Mouse (Mus musculus): Measurements from ENCODE around the gene Fam13a. TPM values are rescaled to one million over a fixed set of nuclear protein-coding genes. Genes with fewer than 3 reads are reported as not detected.

The Fam13a gene
- total RNA-seq, 2 experiments from 2014 or later, result 11.4 to 14.5 TPM

- no peak for DNase-seq (ENCODE audit: low spot score in 2 of 2)
Observed at GRCm38 (mm10) chr6:58894994-58895393, 129.4 kb downstream of the Fam13a start.

GRCm38 (mm10) chr6:58893307-58893706 lies 131.0 kb downstream of the Fam13a start:
- DNase-seq (ENCODE audit: low spot score in 2 of 2), result no peak

DNA sequence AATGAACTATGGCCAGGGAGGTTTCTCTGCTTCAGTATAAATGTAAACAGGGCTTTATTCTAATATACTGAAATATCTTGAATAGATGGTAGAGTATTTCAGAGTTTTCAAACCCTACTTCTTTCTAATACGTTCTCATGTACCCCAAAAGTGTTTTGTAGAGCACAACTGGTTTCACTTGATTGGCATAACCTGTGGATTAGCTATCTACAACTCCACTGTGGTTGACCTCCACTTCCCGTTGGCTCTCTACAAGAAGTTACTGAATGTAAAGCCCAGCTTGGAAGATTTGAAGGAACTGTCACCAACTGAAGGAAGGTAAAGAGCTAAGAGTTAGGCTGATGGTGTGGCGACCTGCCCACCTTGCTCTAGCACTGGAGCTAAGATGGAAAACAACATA lies 134.4 kb downstream of the Fam13a start:
- no peak for DNase-seq (ENCODE audit: low spot score in 2 of 2)

DNA sequence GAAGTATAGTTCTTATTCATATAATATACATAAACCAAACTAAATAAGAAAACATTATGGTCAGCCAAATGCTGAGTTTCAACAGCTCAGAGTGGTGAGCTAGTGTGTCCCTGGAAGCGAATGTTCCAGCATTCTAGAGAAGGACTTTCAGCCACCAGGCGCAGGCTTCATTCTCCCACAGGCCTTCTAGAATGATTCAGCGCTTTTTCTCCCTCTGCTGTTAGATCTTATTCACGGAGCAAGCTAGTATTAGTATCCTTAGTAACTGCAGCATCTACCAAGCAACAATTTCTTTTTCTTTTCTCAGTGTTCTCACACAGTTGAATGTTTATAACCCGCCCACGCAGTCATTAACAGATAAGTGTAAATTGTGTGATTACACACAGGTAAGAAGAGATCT lies 142.1 kb downstream of the Fam13a start:
- DNase-seq (ENCODE audit: low spot score in 2 of 2), result no peak

Other genes with a start within 250 kb of the Fam13a start
- 100 to 1,000 TPM; 263 to 314 TPM for gene Herc3, start 193.1 kb downstream of the Fam13a start, total RNA-seq (2021)
- 100 to 1,000 TPM; 351 to 372 TPM for gene Nap1l5, start 117.5 kb downstream of the Fam13a start, total RNA-seq (2021)
- gene Tigd2, start 184.3 kb upstream of the Fam13a start, total RNA-seq (2021), result 10 to 100 TPM; 11.1 to 13.0 TPM